In the genomic region with DNA sequence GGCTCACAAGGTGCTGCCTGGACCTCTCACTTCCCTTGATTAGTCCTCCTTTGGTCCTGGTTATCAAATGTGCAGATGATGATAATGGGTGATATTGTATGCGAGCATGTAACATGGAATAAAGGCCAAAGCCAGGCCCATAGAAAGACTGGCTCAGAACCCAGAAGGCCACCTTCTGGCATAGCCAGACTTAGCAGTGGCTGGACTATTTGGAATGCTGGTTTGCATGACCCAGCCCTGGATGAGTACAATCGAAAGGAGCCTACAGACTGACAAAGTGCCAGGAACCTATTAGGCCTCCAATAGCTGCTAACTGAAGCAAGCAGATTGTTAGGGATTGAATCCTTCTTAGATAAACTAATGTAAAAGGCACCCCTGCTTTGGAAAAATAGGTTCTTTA, we compare ENCODE assay signal across 18 mouse cellular contexts. TPM values are rescaled to one million over a fixed set of nuclear protein-coding genes. Genes with fewer than 3 reads are reported as not detected.
DNase-seq lines count a peak whose midpoint lies in the region; ATAC-seq and TF ChIP-seq lines count a peak whose summit lies in the region.
"Had no signal": no experiment of that assay in that cellular context is flagged by ENCODE, and none has a peak within 500 bp of the region (broad histone marks: within the 10 kb centered on the region; RNA-seq: fewer than 3 reads in every experiment).

No protein-coding gene starts in this region.

- H3K9ac ChIP-seq in forebrain, embryonic 14.5 days (ENCODE audit: low read length): peak overlapping the region; percentile 32; the same call in 1 of the 2 replicates
- H3K9ac ChIP-seq in hindbrain, postnatal 0 days (replicated peaks; ENCODE audit: low read length): peak overlapping the region; percentile 13; the same call in 1 of the 2 replicates
- H3K9ac ChIP-seq in neural tube, embryonic 14.5 days (replicated peaks; ENCODE audit: low read depth, low read length): 0 out of 2 replicates have a peak overlapping the region, but pooled peaks have one; percentile 43
- H3K9ac ChIP-seq: kidney, embryonic 15.5 days; limb, embryonic 12.5 days; liver, postnatal 0 days had no signal

- H3K4me1 ChIP-seq in forebrain, embryonic 14.5 days (ENCODE audit: control insufficient read depth, insufficient read depth, low read length): peaks cover 42% of the 10 kb centered on the region
- H3K4me1 ChIP-seq in hindbrain, postnatal 0 days (ENCODE audit: insufficient read depth, low read length): peaks cover 19% of the 10 kb centered on the region
- peaks cover 32% of the 10 kb centered on the region for H3K4me1 ChIP-seq in neural tube, embryonic 14.5 days (ENCODE audit: control insufficient read depth, insufficient read depth, low read length)
- H3K4me1 ChIP-seq: kidney, embryonic 15.5 days; limb, embryonic 12.5 days had no signal

- no peak overlapping the region for H3K27ac ChIP-seq in forebrain, embryonic 14.5 days (ENCODE audit: low read depth, low read length)
- H3K27ac ChIP-seq in hindbrain, postnatal 0 days: no peak overlapping the region
- no peak overlapping the region for H3K27ac ChIP-seq in neural tube, embryonic 14.5 days (ENCODE audit: low read depth, low read length)
- no peak overlapping the region for H3K27ac ChIP-seq in gastrocnemius, adult 2 months
- H3K27ac ChIP-seq: kidney, embryonic 15.5 days; limb, embryonic 12.5 days; macrophage had no signal

- peak; percentile 17 for DNase-seq in heart, adult 11 months
- DNase-seq in heart, postnatal 4 days: no peak
- no peak for DNase-seq in forebrain, embryonic 14.5 days (ENCODE audit: low spot score)
- DNase-seq in hindbrain, postnatal 0 days (ENCODE audit: low spot score): no peak
- DNase-seq in heart, adult 18-20 months: no peak
- DNase-seq in gastrocnemius, adult 2 months: no peak
- no peak for DNase-seq in thymus, adult 18-20 months
- DNase-seq: embryo, embryonic 11 days; liver, postnatal 0 days; retina, postnatal 1 day; thymus, adult 2 months had no signal

- peak overlapping the region; percentile 70 for H3K4me2 ChIP-seq in forebrain, embryonic 14.5 days (ENCODE audit: low read length)
- H3K4me2 ChIP-seq in hindbrain, postnatal 0 days (ENCODE audit: low read depth, low read length): peak overlapping the region; percentile 76
- peak overlapping the region; percentile 88 for H3K4me2 ChIP-seq in neural tube, embryonic 14.5 days (ENCODE audit: low read depth, low read length)
- H3K4me2 ChIP-seq: heart, embryonic 11.5 days; kidney, embryonic 15.5 days; limb, embryonic 12.5 days had no signal

- WGBS in forebrain, embryonic 14.5 days: 66% methylated on average over 2 of the region's 2 CpGs
- 60% methylated on average over 2 of the region's 2 CpGs for WGBS in hindbrain, postnatal 0 days
- WGBS in neural tube, embryonic 14.5 days: 54% methylated on average over 2 of the region's 2 CpGs

- intact Hi-C loops in gastrocnemius, adult 2 months (cut with DNase I): no loop called here

- peak overlapping the region; percentile 44 for H3K4me3 ChIP-seq in forebrain, embryonic 14.5 days (ENCODE audit: low read depth, low read length)
- peak overlapping the region; percentile 38 for H3K4me3 ChIP-seq in hindbrain, postnatal 0 days (ENCODE audit: low read length)
- peak overlapping the region; percentile 62 for H3K4me3 ChIP-seq in neural tube, embryonic 14.5 days (ENCODE audit: low read depth, low read length)
- H3K4me3 ChIP-seq in gastrocnemius, adult 2 months: no peak overlapping the region
- H3K4me3 ChIP-seq: kidney, embryonic 15.5 days; limb, embryonic 12.5 days had no signal

- no peak for ATAC-seq in forebrain, embryonic 14.5 days
- ATAC-seq in hindbrain, postnatal 0 days: no peak
- ATAC-seq in neural tube, embryonic 14.5 days (ENCODE audit: low read depth): no peak
- ATAC-seq: liver, postnatal 0 days had no signal

- H3K27me3 ChIP-seq in forebrain, embryonic 14.5 days (replicated peaks; ENCODE audit: control insufficient read depth, insufficient read depth, low read length): no peaks in the 10 kb centered on the region
- no peaks in the 10 kb centered on the region for H3K27me3 ChIP-seq in hindbrain, postnatal 0 days (ENCODE audit: insufficient read depth, low read length)
- H3K27me3 ChIP-seq in neural tube, embryonic 14.5 days (ENCODE audit: control insufficient read depth, insufficient read depth, low read length): no peaks in the 10 kb centered on the region

- H3K36me3 ChIP-seq in forebrain, embryonic 14.5 days (ENCODE audit: control insufficient read depth, insufficient read depth, low read length): no peaks in the 10 kb centered on the region
- H3K36me3 ChIP-seq in hindbrain, postnatal 0 days (ENCODE audit: insufficient read depth, low read length): no peaks in the 10 kb centered on the region
- H3K36me3 ChIP-seq in neural tube, embryonic 14.5 days (ENCODE audit: control insufficient read depth, insufficient read depth, low read length): no peaks in the 10 kb centered on the region
- H3K36me3 ChIP-seq: kidney, embryonic 15.5 days; limb, embryonic 12.5 days had no signal

- TF ChIP-seq CTCF in hindbrain, postnatal 0 days (IDR thresholded peaks at IDR 0.05; ENCODE audit: low read depth): peak; percentile 19; the same call in 1 of the 2 replicates
- no peak for TF ChIP-seq CTCF in gastrocnemius, adult 2 months (IDR thresholded peaks at IDR 0.05)

- H3K9me3 ChIP-seq in forebrain, embryonic 14.5 days (replicated peaks; ENCODE audit: control insufficient read depth, low read length): no peaks in the 10 kb centered on the region
- no peaks in the 10 kb centered on the region for H3K9me3 ChIP-seq in hindbrain, postnatal 0 days (ENCODE audit: low read length)
- H3K9me3 ChIP-seq in neural tube, embryonic 14.5 days (ENCODE audit: control insufficient read depth, low read length): no peaks in the 10 kb centered on the region
- H3K9me3 ChIP-seq: kidney, embryonic 15.5 days; limb, embryonic 12.5 days had no signal

RNA-seq across cellular contexts. Expression of a gene that starts 6.3 kb away (rescaled TPM):
- total RNA-seq in heart, postnatal 4 days (2021): not detected
- 22.3 and 23.5 TPM in 2 replicates for polyA plus RNA-seq in forebrain, embryonic 14.5 days (2014; fragmentation: Nextera tagmentation; extraction: Ambion mirVana)
- 49.2 and 55.2 TPM in 2 replicates for total RNA-seq in hindbrain, postnatal 0 days (2014; rRNA removed)
- 10.1 and 11.4 TPM in 2 replicates for polyA plus RNA-seq in hindbrain, postnatal 0 days (2015; fragmentation: Nextera tagmentation; extraction: Ambion mirVana)
- polyA plus RNA-seq in neural tube, embryonic 14.5 days (2014; fragmentation: Nextera tagmentation; extraction: Ambion mirVana): 26.9 and 28.7 TPM in 2 replicates
- total RNA-seq in heart, adult 18-20 months (2021): not detected
- not detected for total RNA-seq in gastrocnemius, adult 2 months (2021)
- total RNA-seq: gastrocnemius, adult 18-20 months had no signal
- polyA plus RNA-seq: liver, postnatal 0 days; macrophage; spleen, adult 2 months had no signal

RNA-seq across cellular contexts. Expression of a gene that starts 54.6 kb away (rescaled TPM):
- total RNA-seq in heart, postnatal 4 days (2021): under 1 TPM; 0.24 to 0.54 TPM
- polyA plus RNA-seq in forebrain, embryonic 14.5 days (2014; fragmentation: Nextera tagmentation; extraction: Ambion mirVana): 66.8 and 67.5 TPM in 2 replicates
- 177 and 221 TPM in 2 replicates for total RNA-seq in hindbrain, postnatal 0 days (2014; rRNA removed)
- 69.8 and 73.1 TPM in 2 replicates for polyA plus RNA-seq in hindbrain, postnatal 0 days (2015; fragmentation: Nextera tagmentation; extraction: Ambion mirVana)
- 98.4 and 105 TPM in 2 replicates for polyA plus RNA-seq in neural tube, embryonic 14.5 days (2014; fragmentation: Nextera tagmentation; extraction: Ambion mirVana)
- not detected for total RNA-seq in heart, adult 18-20 months (2021)
- not detected for total RNA-seq in gastrocnemius, adult 2 months (2021)
- total RNA-seq: gastrocnemius, adult 18-20 months had no signal
- polyA plus RNA-seq: macrophage had no signal

Comparison
In these comparisons a context has a peak if more than half of its experiments do, and no peak if none do; other contexts are left out.
1. RNA of a gene that starts 6.3 kb away (total RNA-seq): 49.2 to 55.2 TPM in hindbrain, postnatal 0 days; not detected in gastrocnemius, adult 2 months, not detected in heart, postnatal 4 days and not detected in heart, adult 18-20 months; every median in the first group is over 10 times any median in the second.
2. RNA of a gene that starts 54.6 kb away (total RNA-seq): 177 to 221 TPM in hindbrain, postnatal 0 days; 0.24 to 0.54 TPM in heart, postnatal 4 days, not detected in heart, adult 18-20 months and not detected in gastrocnemius, adult 2 months; every median in the first group is over 100 times any median in the second.
3. Peak in every context shown above with its lines, with median percentiles within 50 percentile points of each other: H3K4me2 ChIP-seq and H3K9ac ChIP-seq.